Mouse (Mus musculus): ENCODE measurements around the gene Gm6096. TPM values are rescaled to one million over a fixed set of nuclear protein-coding genes. Genes with fewer than 3 reads are reported as not detected.

Gene Gm6096
- polyA plus RNA-seq, 1 experiment from 2014 or later = not detected

DNA sequence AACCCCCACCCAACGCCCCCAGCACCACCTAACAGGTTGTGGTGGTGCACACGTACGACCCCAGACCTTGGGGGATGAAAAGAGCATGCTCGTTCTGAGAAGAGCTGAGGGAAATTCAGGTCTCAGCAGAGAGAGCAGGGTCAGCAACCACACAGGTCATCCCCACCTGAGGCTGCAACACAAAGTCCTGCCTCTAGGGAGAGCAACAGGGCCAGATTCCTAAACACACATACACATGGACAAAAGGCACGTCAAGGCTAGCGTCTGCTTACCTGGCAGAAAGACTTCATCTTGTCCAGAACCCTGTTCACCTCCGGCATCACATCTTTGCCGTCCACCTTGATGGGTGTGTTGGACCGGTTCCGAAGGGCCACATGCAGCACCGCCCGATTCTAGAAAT lies 24.0 kb upstream of the Gm6096 start:
- no peaks in the 10 kb centered on the region for H3K9me3 ChIP-seq (replicated peaks)
- H3K4me2 ChIP-seq = no peak overlapping the region
- no peak overlapping the region for H3K4me3 ChIP-seq
- no peak overlapping the region for H3K9ac ChIP-seq
- H3K4me1 ChIP-seq = peaks cover 22% of the 10 kb centered on the region
- no peaks in the 10 kb centered on the region for H3K27me3 ChIP-seq
- 91% methylated on average over 12 of the region's 12 CpGs for WGBS
- peaks cover 62% of the 10 kb centered on the region for H3K36me3 ChIP-seq (ENCODE audit: poor library complexity, severe bottlenecking)
- no peak overlapping the region for H3K27ac ChIP-seq
- ATAC-seq = no peak

DNA sequence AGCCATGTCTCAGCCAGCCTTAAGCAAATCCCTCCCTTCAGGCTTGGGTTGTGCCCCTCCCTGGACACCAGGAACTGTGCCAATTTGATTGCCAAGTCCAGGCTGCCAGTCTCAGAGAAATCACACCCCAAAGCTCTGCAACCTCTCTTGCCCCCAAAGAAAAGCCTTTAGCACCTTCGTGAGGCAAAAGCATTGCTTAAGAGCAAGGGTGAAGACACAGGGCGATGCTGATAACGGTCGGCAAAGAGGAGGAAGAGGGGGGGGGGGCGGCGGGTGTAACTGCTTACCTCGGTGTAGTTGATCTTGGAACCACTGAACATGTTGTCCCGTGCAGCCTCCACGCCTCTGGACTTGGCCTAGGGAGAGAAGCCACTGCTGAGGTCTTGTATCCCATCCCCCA lies 22.2 kb upstream of the Gm6096 start:
- no peaks in the 10 kb centered on the region for H3K9me3 ChIP-seq (replicated peaks)
- H3K36me3 ChIP-seq (ENCODE audit: poor library complexity, severe bottlenecking) = peaks cover 45% of the 10 kb centered on the region
- 0 out of 2 replicates have a peak overlapping the region, but pooled peaks have one; percentile 75 for H3K9ac ChIP-seq
- 81% methylated on average over 9 of the region's 9 CpGs for WGBS
- peaks cover 26% of the 10 kb centered on the region for H3K4me1 ChIP-seq
- H3K27ac ChIP-seq = no peak overlapping the region
- no peak for ATAC-seq
- no peaks in the 10 kb centered on the region for H3K27me3 ChIP-seq
- H3K4me2 ChIP-seq = peak overlapping the region; percentile 81
- H3K4me3 ChIP-seq = peak overlapping the region; percentile 77

DNA sequence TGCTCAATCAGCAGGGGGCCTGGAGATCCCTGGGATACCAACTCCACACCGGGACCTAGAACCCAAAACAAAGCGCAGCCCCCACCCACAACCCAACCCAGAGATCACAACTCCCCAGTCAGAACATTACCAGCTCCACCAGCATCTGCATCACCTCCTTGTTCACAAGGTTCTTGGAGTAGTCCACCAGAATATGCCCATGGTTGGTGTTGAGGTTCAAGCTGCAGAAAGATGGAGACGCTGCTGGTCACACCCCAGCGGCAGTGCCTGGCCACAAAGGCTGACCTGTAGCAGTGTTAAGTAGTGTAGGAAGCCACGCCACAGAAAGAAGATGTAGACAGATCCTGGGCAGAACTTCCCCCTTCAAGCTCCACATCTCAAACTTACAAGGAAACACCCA lies 21.7 kb upstream of the Gm6096 start:
- Histone ChIP-seq H3K9ac (peak overlapping the region; percentile 75), H3K27me3 (no peaks in the 10 kb centered on the region), H3K9me3 (replicated peaks) (no peaks in the 10 kb centered on the region), H3K27ac (no peak overlapping the region), H3K36me3 (ENCODE audit: poor library complexity, severe bottlenecking) (peaks cover 41% of the 10 kb centered on the region), H3K4me3 (peak overlapping the region; percentile 77), H3K4me2 (peak overlapping the region; percentile 81), H3K4me1 (peaks cover 28% of the 10 kb centered on the region)
- 21% methylated on average over 5 of the region's 5 CpGs for WGBS
- no peak for ATAC-seq

DNA sequence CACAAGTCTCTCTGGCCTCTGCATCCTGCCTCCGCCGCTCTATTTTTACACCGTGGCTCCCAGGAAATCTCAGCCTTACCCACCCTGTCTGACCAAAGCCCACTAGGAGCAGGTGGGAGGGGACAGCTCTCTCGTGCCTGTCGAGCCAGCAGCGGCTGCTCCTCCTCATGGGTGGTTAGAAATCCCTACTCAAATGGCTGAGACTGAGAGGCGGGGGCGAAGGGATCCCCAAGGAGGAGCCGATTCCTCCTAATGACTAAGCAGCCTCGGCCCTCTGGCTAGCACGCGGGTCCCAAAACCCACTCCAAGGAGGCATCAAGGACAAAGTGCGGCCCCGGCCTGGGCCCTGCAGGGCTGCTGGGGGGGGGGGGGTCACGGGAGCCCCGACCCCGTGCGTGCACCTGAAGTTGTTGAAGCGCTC lies 21.1 kb upstream of the Gm6096 start:
- peak overlapping the region; percentile 77 for H3K4me3 ChIP-seq
- H3K4me2 ChIP-seq = peak overlapping the region; percentile 81
- WGBS = under 1% methylated on average over 16 of the region's 19 CpGs
- peak overlapping the region; percentile 68 for H3K27ac ChIP-seq
- peaks cover 37% of the 10 kb centered on the region for H3K36me3 ChIP-seq (ENCODE audit: poor library complexity, severe bottlenecking)
- peak overlapping the region; percentile 75 for H3K9ac ChIP-seq
- peak; percentile 22 for ATAC-seq
- H3K4me1 ChIP-seq = peaks cover 29% of the 10 kb centered on the region
- H3K9me3 ChIP-seq (replicated peaks) = no peaks in the 10 kb centered on the region
- no peaks in the 10 kb centered on the region for H3K27me3 ChIP-seq

DNA sequence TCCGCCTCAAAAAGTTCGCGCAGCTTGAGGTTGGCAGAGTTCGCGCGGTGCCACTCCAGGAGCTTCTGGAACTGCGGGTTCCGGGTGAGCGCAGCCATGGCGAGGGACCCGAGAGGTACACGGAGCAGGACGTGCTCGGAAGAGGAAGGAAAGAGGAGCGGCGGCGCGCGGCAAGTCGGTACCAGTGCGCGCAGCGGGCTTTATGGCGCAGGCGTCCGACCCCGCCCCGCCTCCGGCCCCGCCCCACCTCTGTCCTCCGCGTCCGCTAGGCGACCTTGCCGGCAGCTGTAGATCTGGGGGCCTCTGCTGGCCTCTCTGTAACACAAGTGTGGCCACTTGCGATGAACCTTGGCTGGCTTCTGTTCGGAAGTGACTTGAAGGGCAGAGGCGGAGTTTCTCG lies 20.7 kb upstream of the Gm6096 start, which contains the start of gene Gpi1:
TSS of gene Gpi1 (minus strand) at position 221 of the 400 bp plus-strand sequence.
- H3K9me3 ChIP-seq (replicated peaks) = no peaks in the 10 kb centered on the region
- under 1% methylated on average over 31 of the region's 39 CpGs for WGBS
- H3K4me1 ChIP-seq = peaks cover 33% of the 10 kb centered on the region
- peak within 1 kb of the TSS; percentile 77 for H3K4me3 ChIP-seq
- ATAC-seq = peak; percentile 57
- peak within 1 kb of the TSS; percentile 75 for H3K9ac ChIP-seq
- H3K27me3 ChIP-seq = no peaks in the 10 kb centered on the region
- peak within 1 kb of the TSS; percentile 68 for H3K27ac ChIP-seq
- H3K36me3 ChIP-seq (ENCODE audit: poor library complexity, severe bottlenecking) = peaks cover 32% of the 10 kb centered on the region
- peak within 1 kb of the TSS; percentile 81 for H3K4me2 ChIP-seq

DNA sequence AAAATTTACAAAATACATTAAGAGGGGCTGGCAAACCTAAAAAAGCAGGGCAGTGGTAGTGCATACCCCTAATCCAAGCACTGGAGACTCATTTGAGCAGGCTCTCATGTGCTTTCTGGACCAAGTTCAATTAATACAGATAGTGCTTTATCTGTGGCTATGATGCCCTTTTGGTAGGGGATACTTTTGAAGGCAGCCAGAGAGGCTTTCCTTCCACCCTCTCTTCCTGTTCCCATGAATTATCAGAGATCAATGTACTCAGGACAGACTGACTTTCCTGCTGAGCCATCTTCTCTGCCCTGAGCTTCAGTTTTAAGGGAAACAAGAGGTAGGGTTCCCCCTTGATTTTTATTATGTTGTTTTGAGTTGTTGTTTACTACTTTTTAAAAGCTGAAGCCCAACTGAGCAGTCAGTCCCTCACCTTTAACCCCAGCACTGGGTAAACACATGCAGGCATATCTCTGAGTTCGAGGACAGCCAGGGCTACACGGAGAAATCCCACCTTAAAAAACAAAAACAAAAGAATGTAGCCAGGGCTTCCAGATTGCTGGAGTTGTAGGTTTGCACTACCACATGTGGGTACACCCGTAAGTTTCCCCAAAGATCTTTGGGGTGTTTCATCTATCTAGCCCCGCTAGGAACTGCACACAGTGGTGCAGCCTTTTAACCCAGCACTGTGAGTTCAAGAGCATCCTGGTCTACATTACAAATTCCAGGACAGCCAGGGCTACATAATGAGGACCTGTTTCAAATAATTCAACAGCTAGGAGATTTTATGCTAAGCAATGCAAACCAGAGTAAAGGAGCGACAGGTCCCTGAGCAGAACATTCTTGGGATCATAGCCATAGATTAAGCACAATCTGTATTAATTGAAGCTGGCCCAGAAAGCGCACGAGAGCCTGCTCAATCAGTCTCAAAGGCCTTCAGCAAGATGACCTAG lies 17.8 kb upstream of the Gm6096 start:
- no peaks in the 10 kb centered on the region for H3K27me3 ChIP-seq
- peak overlapping the region; percentile 66 for H3K4me2 ChIP-seq
- H3K36me3 ChIP-seq (ENCODE audit: poor library complexity, severe bottlenecking) = peaks cover 22% of the 10 kb centered on the region
- peak; percentile 1; the same call in 1 of the 2 replicates for ATAC-seq
- no peaks in the 10 kb centered on the region for H3K9me3 ChIP-seq (replicated peaks)
- H3K9ac ChIP-seq = peak overlapping the region; percentile 68
- H3K27ac ChIP-seq = peak overlapping the region; percentile 81
- H3K4me3 ChIP-seq = peak overlapping the region; percentile 47
- WGBS = 43% methylated on average over 7 of the region's 7 CpGs
- peaks cover 28% of the 10 kb centered on the region for H3K4me1 ChIP-seq

DNA sequence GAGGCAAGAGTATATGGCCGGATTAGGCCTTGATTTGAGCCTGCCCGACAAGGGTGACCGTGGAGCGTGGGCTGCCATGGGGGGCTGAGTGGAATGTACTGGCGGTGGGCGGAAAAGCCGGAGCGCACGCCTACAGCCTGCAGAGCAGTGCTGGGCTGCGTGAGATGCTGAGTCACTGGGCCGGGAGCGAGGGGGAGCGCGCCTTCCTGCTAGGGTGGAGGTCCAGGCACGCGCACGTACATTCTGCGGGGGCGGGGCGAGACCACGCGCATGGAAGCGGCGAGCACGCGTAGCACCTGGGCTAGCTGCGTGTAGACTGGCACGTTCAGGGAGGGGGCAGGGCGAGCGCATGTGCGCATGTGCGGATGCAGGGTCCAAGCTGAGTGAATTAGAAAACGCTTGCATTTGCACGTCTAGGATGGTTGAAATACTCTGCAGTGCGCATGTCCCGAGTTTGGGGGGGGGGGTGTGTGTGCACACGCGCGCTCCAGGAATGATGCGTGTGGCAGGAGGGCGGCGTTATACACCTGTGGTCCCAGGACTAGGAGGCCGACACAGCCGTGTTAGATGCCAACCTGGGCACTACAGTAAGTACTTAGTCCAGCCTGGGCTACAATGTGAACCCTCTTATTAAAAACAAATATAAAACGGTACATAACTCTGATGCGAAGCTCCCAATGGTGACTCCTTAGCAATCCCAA lies 16.8 kb upstream of the Gm6096 start:
- Histone ChIP-seq H3K9me3 (replicated peaks) (no peaks in the 10 kb centered on the region), H3K4me2 (peak overlapping the region; percentile 66), H3K27me3 (no peaks in the 10 kb centered on the region), H3K4me1 (peaks cover 18% of the 10 kb centered on the region), H3K4me3 (peak overlapping the region; percentile 47), H3K36me3 (ENCODE audit: poor library complexity, severe bottlenecking) (peaks cover 29% of the 10 kb centered on the region), H3K27ac (peak overlapping the region; percentile 81), H3K9ac (peak overlapping the region; percentile 68)
- peak; percentile 97 for ATAC-seq
- under 1% methylated on average over 46 of the region's 46 CpGs for WGBS

DNA sequence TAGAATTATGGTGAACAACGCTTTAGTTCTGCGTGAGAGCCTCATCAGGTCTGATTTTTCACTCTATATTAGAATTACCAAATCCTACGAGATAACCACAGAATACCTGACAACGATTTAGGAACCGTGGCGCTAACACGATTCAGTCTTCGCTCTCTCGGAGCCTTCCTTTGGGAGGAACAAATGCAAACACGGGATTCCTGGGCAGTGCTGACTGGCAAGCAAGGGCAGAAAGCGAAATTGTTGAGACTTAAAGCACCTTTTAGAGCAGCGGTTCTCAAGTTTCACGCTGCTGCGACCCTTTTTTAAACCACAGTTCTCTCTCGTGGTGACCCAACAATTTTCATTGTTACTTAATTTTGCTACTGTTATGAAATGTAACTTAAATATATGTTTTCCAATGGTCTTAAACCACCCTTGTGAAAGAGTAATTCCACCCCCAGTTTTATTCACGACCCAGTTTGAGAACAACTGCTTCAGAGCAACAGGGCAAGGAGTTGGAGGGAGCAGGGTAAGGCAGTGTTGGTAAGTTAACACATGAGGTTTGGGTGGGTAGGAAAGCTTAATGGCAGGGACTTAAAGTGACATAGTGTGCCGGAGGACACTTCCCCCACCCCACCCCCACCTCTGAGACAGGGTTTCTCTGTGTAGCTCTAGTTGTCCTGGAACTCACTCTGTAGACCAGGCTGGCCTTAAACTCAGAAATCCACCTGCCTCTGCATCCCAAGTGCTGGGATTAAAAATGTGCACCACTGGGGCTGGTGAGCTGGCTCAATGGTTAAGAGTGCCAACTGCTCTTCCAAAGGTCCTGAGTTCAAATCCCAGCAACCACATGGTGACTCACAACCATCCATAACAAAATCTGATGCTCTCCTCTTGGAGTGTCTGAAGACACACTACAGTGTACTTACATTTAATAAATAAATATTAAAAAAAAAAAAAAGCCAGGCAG lies 16.0 kb upstream of the Gm6096 start:
- peaks cover 12% of the 10 kb centered on the region for H3K4me1 ChIP-seq
- peak overlapping the region; percentile 47 for H3K4me3 ChIP-seq
- H3K9ac ChIP-seq = peak overlapping the region; percentile 68
- WGBS = 2% methylated on average over 17 of the region's 17 CpGs
- H3K27ac ChIP-seq = peak overlapping the region; percentile 81
- no peaks in the 10 kb centered on the region for H3K27me3 ChIP-seq
- H3K36me3 ChIP-seq (ENCODE audit: poor library complexity, severe bottlenecking) = peaks cover 37% of the 10 kb centered on the region
- H3K9me3 ChIP-seq (replicated peaks) = no peaks in the 10 kb centered on the region
- H3K4me2 ChIP-seq = peak overlapping the region; percentile 66
- ATAC-seq = peak; percentile 2; the same call in 1 of the 2 replicates

DNA sequence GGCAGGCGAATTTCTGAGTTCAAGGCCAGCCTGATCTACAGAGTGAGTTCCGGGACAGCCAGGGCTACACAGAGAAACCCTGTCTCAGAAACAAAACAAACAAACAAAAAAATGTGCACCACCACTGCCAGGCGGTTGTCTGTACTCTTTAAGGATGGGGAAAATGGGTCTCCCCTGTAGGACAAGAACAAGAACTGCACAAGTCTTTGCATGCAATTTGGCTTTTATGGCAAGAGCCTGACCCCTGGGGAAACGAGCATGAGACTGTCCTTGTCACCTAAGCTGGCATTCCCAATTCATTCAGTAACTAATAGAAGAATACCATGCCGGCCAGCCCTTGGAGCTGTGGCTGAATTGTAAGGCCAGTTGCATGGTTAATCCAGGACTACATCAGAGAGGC lies 15.2 kb upstream of the Gm6096 start:
- Histone ChIP-seq H3K4me2 (no peak overlapping the region), H3K27me3 (no peaks in the 10 kb centered on the region), H3K4me1 (peaks cover 12% of the 10 kb centered on the region), H3K4me3 (no peak overlapping the region), H3K27ac (no peak overlapping the region), H3K9me3 (replicated peaks) (no peaks in the 10 kb centered on the region), H3K9ac (no peak overlapping the region), H3K36me3 (ENCODE audit: poor library complexity, severe bottlenecking) (peaks cover 43% of the 10 kb centered on the region)
- no peak for ATAC-seq
- WGBS = 77% methylated on average over 5 of the region's 5 CpGs

DNA sequence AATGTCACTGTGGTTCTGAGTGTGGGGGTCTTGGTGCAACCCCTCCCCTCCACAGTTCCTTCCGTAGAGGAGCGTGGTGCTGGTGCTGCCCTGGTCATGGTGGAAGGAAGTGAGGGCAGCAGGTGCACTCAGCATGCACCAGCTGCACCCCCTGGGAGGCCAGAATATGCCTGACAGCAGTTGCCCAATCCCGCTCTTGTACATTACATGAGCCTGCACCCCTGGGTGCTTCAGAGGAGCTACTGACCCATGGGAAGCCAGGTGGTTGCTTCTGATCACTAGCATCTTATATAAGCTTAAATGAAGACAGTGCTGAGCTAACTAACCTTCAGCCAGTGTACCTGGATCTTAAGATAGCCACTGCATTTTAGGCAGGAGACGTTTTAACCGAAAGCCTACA lies 12.8 kb upstream of the Gm6096 start:
- peaks cover 57% of the 10 kb centered on the region for H3K36me3 ChIP-seq (ENCODE audit: poor library complexity, severe bottlenecking)

DNA sequence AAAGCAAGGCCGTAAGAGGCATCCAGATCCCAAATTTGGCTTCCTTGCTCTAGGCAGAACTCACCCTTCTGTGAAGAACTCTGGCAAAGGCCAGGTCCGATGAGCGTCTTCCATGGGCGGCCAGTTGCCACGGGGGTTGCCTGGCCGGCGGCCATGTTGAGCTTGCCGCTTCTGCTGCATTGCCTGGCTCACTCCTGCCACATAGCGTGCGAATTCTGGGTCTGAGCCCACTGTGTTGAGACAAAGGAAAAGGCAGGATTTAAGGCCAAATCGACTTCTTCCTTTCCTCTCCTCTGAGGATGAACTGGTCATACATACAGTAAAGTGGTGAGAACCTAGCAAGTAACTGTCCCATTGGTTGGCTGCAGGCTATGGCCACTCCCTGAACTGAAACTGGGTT lies 8.7 kb upstream of the Gm6096 start:
- Histone ChIP-seq H3K9me3 (replicated peaks) (no peaks in the 10 kb centered on the region), H3K4me2 (no peak overlapping the region), H3K9ac (no peak overlapping the region), H3K27me3 (no peaks in the 10 kb centered on the region), H3K4me3 (no peak overlapping the region), H3K27ac (no peak overlapping the region), H3K36me3 (ENCODE audit: poor library complexity, severe bottlenecking) (peaks cover 77% of the 10 kb centered on the region), H3K4me1 (no peaks in the 10 kb centered on the region)
- ATAC-seq = no peak
- 90% methylated on average over 11 of the region's 11 CpGs for WGBS

More for the DNA sequence above, 12.8 kb upstream of the Gm6096 start:
- Histone ChIP-seq H3K4me3 (no peak overlapping the region), H3K4me1 (peaks cover 12% of the 10 kb centered on the region), H3K27me3 (no peaks in the 10 kb centered on the region), H3K9me3 (replicated peaks) (no peaks in the 10 kb centered on the region), H3K9ac (no peak overlapping the region), H3K4me2 (no peak overlapping the region), H3K27ac (no peak overlapping the region)
- WGBS = 94% methylated on average over 5 of the region's 5 CpGs
- ATAC-seq = no peak

All from forebrain, embryonic 13.5 days (tissue).